Mouse (Mus musculus): Measurements from ENCODE around the gene Gale.

GRCm38 (mm10) chr4:135930239-135930638 lies 33.3 kb upstream of the Gale start:
- TF ChIP-seq CTCF (IDR thresholded peaks at IDR 0.05; ENCODE audit: low read depth) (no peak), EP300 (optimal IDR thresholded peaks at IDR 0.05) (no peak)
